Mouse (Mus musculus) lung, embryonic 14.5 days (tissue): ENCODE measurements around the gene Ap5b1. TPM values are rescaled to one million over a fixed set of nuclear protein-coding genes. Genes with fewer than 3 reads are reported as not detected.

Experiments used
- ATAC-seq: fragments of 200-750 bp; cut with Nextera tagmentation; 2 replicates; pipeline ENCODE4 v1.8.0; 2017; ENCODE audit warnings: mild to moderate bottlenecking, moderate TSS enrichment, moderate library complexity; ENCODE audit not compliant: insufficient read depth
- DNase-seq: peaks from one replicate; pipeline ENCODE4 v3.0.0-alpha.2; 2015
- H3K27ac ChIP-seq: fragments of 300-500 bp; sonication (generic); 2 replicates; pipeline ENCODE4 v1.5.1; 2014; ENCODE audit warnings: low read depth, mild to moderate bottlenecking, moderate library complexity
- H3K27me3 ChIP-seq: fragments of 300-500 bp; sonication (generic); 2 replicates; pipeline ENCODE4 v1.6.1; 2014; ENCODE audit warnings: low read length, control low read depth; ENCODE audit not compliant: insufficient read depth
- H3K36me3 ChIP-seq: fragments of 300-500 bp; sonication (generic); 2 replicates; pipeline ENCODE4 v1.6.1; 2014; ENCODE audit warnings: control low read depth; ENCODE audit not compliant: insufficient read depth
- H3K4me1 ChIP-seq: fragments of 300-500 bp; sonication (generic); 2 replicates; pipeline ENCODE4 v1.6.1; 2014; ENCODE audit warnings: antibody characterized with exemption, control low read depth; ENCODE audit not compliant: insufficient read depth
- H3K4me2 ChIP-seq: fragments of 300-500 bp; sonication (generic); 2 replicates; pipeline ENCODE4 v1.6.1; 2014; ENCODE audit warnings: mild to moderate bottlenecking
- H3K4me3 ChIP-seq: fragments of 300-500 bp; sonication (generic); 2 replicates; pipeline ENCODE4 v1.5.1; 2014; ENCODE audit warnings: low read depth, low read length
- H3K9ac ChIP-seq: fragments of 300-500 bp; sonication (generic); 2 replicates; pipeline ENCODE4 v1.6.1; 2014
- H3K9me3 ChIP-seq: fragments of 300-500 bp; sonication (generic); 2 replicates; pipeline ENCODE4 v1.6.1; 2016; ENCODE audit warnings: low read depth, low read length, control low read depth
- CTCF ChIP-seq: IDR thresholded peaks from 2 replicates; pipeline ENCODE4 v1.5.1; 2016; ENCODE audit warnings: antibody characterized with exemption, low read depth
- WGBS: fragments of 180-500 bp; shearing (Covaris S2); extraction: QIAGEN DNeasy Blood & Tissue Kit; methylation state at CpG from one replicate; pipeline ENCODE4 v1.1.7; 2014; 5-methylcytosine and 5-hydroxymethylcytosine counted together
- polyA plus RNA-seq: library from polyadenylated mRNA; unstranded; fragments of >200 nt; fragmentation: Nextera tagmentation; extraction: Ambion mirVana; gene quantifications from 2 replicates; pipeline ENCODE4 v1.2.1, GENCODE M21; 2014

Ap5b1 gene
- polyA plus RNA-seq, 1 experiment from 2014 or later = 3.7 TPM

- H3K9ac ChIP-seq = no peak overlapping the region
- peaks cover 4% of the 10 kb centered on the region for H3K4me1 ChIP-seq
- WGBS = 56% methylated on average over 5 of the region's 5 CpGs
- DNase-seq = no peak
- no peak for ATAC-seq
- no peak overlapping the region for H3K4me3 ChIP-seq
- H3K4me2 ChIP-seq = 0 out of 2 replicates have a peak overlapping the region, but pooled peaks have one; percentile 95
- H3K27me3 ChIP-seq = peaks cover 23% of the 10 kb centered on the region
- H3K9me3 ChIP-seq = no peaks in the 10 kb centered on the region
- H3K27ac ChIP-seq = no peak overlapping the region
- H3K36me3 ChIP-seq = peaks cover 14% of the 10 kb centered on the region; the same call in 1 of the 2 replicates
- TF ChIP-seq CTCF = no peak
Observed at GRCm38 (mm10) chr19:5566316-5566715, 1.5 kb upstream of the Ap5b1 start.

DNA sequence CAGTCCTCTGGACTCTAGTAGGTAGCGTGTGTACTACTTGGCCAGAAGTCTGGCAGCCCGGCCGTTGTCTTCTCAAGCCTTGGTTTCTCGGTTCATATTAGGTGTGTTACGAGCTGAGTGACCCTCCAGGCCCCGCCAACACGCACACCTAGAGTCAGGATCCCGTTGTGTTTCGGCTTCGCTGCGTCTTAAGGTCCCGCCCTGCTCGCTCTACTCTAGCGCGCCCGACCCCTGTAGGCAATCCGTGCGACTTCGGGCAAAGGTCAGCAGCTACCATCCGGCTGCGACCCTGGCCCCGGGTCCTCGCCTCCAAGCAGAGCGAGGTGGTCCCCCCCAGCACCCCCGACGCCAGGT is 668 bp upstream of the Ap5b1 start:
- ATAC-seq = peak; percentile 18
- no peaks in the 10 kb centered on the region for H3K9me3 ChIP-seq
- peaks cover 15% of the 10 kb centered on the region; the same call in 1 of the 2 replicates for H3K27me3 ChIP-seq

DNA sequence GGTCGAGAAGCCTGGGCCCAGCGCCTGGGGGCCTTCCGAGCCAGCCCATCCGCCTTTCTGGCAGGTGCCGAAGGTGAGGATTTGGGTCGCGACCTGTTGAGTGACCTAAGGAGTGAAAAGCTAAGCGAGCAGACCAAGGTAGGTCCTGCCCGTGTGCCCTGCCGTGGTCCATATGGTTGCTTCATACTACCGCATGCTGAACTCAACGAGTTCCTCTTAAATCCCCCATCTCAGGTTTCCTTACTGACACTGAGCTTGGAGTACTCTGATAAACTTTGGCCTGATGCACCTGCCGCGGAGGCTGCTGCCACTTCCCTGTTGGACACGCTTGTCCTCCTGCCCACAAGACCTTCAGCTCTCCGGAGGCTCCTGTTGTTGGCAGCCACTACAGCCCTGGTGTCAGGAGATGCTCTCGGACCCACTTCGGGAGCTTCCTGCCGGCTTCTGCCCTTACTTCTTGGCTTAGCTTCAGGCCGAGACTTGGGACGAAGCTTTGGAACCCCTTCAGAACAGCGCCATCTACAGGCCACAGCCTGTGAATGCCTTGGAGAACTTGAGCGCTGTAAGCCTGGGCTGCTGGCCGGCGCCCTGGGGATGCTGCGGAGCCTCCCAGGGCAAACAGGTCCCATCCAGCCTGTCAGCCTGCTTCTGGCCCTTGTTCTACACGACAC is 780 bp downstream of the Ap5b1 start:
- Histone ChIP-seq H3K4me1 (peaks cover 4% of the 10 kb centered on the region), H3K9ac (peak overlapping the region; percentile 68), H3K27ac (peak overlapping the region; percentile 89), H3K27me3 (peaks cover 4% of the 10 kb centered on the region; the same call in 1 of the 2 replicates), H3K4me3 (peak overlapping the region; percentile 71), H3K9me3 (no peaks in the 10 kb centered on the region), H3K4me2 (peak overlapping the region; percentile 95), H3K36me3 (peaks cover 14% of the 10 kb centered on the region; the same call in 1 of the 2 replicates)
- peak; percentile 93 for TF ChIP-seq CTCF
- 6% methylated on average over 27 of the region's 27 CpGs for WGBS
- peak; percentile 22 for ATAC-seq
- peak; percentile 95 for DNase-seq

More for the DNA sequence above, 668 bp upstream of the Ap5b1 start:
- 2% methylated on average over 26 of the region's 26 CpGs for WGBS
- peak overlapping the region; percentile 71 for H3K4me3 ChIP-seq
- DNase-seq = no peak
- no peak for TF ChIP-seq CTCF
- peak overlapping the region; percentile 89; the same call in 1 of the 2 replicates for H3K27ac ChIP-seq
- H3K9ac ChIP-seq = peak overlapping the region; percentile 68
- peaks cover 4% of the 10 kb centered on the region for H3K4me1 ChIP-seq
- H3K36me3 ChIP-seq = peaks cover 14% of the 10 kb centered on the region; the same call in 1 of the 2 replicates
- peak overlapping the region; percentile 95 for H3K4me2 ChIP-seq

- WGBS = 82% methylated on average over 10 of the region's 10 CpGs
- Histone ChIP-seq H3K4me1 (peaks cover 4% of the 10 kb centered on the region), H3K9ac (no peak overlapping the region), H3K9me3 (no peaks in the 10 kb centered on the region), H3K36me3 (peaks cover 14% of the 10 kb centered on the region; the same call in 1 of the 2 replicates), H3K27ac (no peak overlapping the region), H3K27me3 (no peaks in the 10 kb centered on the region), H3K4me3 (no peak overlapping the region), H3K4me2 (no peak overlapping the region; the same call in 1 of the 2 replicates)
- no peak for TF ChIP-seq CTCF
- DNase-seq (no peak), ATAC-seq (no peak)
Observed at GRCm38 (mm10) chr19:5569521-5569920, 1.7 kb downstream of the Ap5b1 start.

GRCm38 (mm10) chr19:5570353-5571246 is 2.8 kb downstream of the Ap5b1 start:
- H3K36me3 ChIP-seq = peaks cover 14% of the 10 kb centered on the region; the same call in 1 of the 2 replicates
- TF ChIP-seq CTCF = no peak
- H3K4me3 ChIP-seq = no peak overlapping the region
- no peak overlapping the region for H3K9ac ChIP-seq
- 88% methylated on average over 32 of the region's 32 CpGs for WGBS
- no peaks in the 10 kb centered on the region for H3K27me3 ChIP-seq
- H3K4me2 ChIP-seq = no peak overlapping the region
- H3K4me1 ChIP-seq = peaks cover 4% of the 10 kb centered on the region
- no peak overlapping the region for H3K27ac ChIP-seq
- ATAC-seq (no peak), DNase-seq (no peak)
- no peaks in the 10 kb centered on the region for H3K9me3 ChIP-seq

- WGBS = 69% methylated on average over 5 of the region's 5 CpGs
- no peak overlapping the region for H3K9ac ChIP-seq
- no peak overlapping the region for H3K27ac ChIP-seq
Observed at GRCm38 (mm10) chr19:5571831-5572230, 4.0 kb downstream of the Ap5b1 start.

More at GRCm38 (mm10) chr19:5571831-5572230, 4.0 kb downstream of the Ap5b1 start:
- no peak overlapping the region for H3K4me2 ChIP-seq
- peaks cover 3% of the 10 kb centered on the region for H3K4me1 ChIP-seq
- H3K4me3 ChIP-seq = no peak overlapping the region
- no peaks in the 10 kb centered on the region for H3K9me3 ChIP-seq
- peaks cover 14% of the 10 kb centered on the region; the same call in 1 of the 2 replicates for H3K36me3 ChIP-seq
- DNase-seq (peak; percentile 14), ATAC-seq (no peak)
- TF ChIP-seq CTCF = no peak
- no peaks in the 10 kb centered on the region for H3K27me3 ChIP-seq
